Mouse (Mus musculus) myocyte (in vitro differentiated cells): ENCODE measurements around the gene Gpm6b. TPM values are rescaled to one million over a fixed set of nuclear protein-coding genes. Genes with fewer than 3 reads are reported as not detected.

Source experiments
- H3K27me3 ChIP-seq: one replicate; pipeline ENCODE4 v1.6.1; 2011; ENCODE audit not compliant: control insufficient read depth, insufficient read depth, insufficient read length
- H3K36me3 ChIP-seq: one replicate; pipeline ENCODE4 v1.6.1; 2011; ENCODE audit not compliant: control insufficient read depth, insufficient read depth
- H3K4me2 ChIP-seq: one replicate; pipeline ENCODE4 v1.6.1; 2011; ENCODE audit warnings: low read depth, control low read depth
- H3K4me3 ChIP-seq: one replicate; pipeline ENCODE4 v1.5.1; 2011; ENCODE audit warnings: mild to moderate bottlenecking, control low read depth, moderate library complexity
- H3K79me2 ChIP-seq: one replicate; pipeline ENCODE4 v1.6.1; 2011; ENCODE audit not compliant: control insufficient read depth, insufficient read depth
- H3ac ChIP-seq: one replicate; pipeline ENCODE4 v1.6.1; 2011; ENCODE audit not compliant: control insufficient read depth, insufficient read length
- CEBPB ChIP-seq: IDR thresholded peaks from 2 replicates; pipeline ENCODE4 v1.6.1; 2011; ENCODE audit warnings: mild to moderate bottlenecking, moderate library complexity; ENCODE audit not compliant: poor library complexity, insufficient read depth, severe bottlenecking
- E2F4 ChIP-seq: IDR thresholded peaks from one replicate; pipeline ENCODE4 v1.6.1; 2011; ENCODE audit warnings: mild to moderate bottlenecking, control low read depth, moderate library complexity; ENCODE audit not compliant: insufficient read depth
- MAX ChIP-seq: IDR thresholded peaks from one replicate; pipeline ENCODE4 v1.6.1; 2011; ENCODE audit warnings: low read depth, mild to moderate bottlenecking, control low read depth
- MYOD1 ChIP-seq, 3 experiments: IDR thresholded peaks; one replicate each; pipeline ENCODE4 v1.6.1; 2011; ENCODE audit warnings: control low read depth in 2 of 3, low read depth in 2 of 3, mild to moderate bottlenecking in 2 of 3, moderate library complexity in 1 of 3; ENCODE audit not compliant: insufficient read length in 2 of 3, control insufficient read depth in 1 of 3
- MYOG ChIP-seq, 3 experiments: IDR thresholded peaks; one replicate each; pipeline ENCODE4 v1.6.1; 2011; ENCODE audit warnings: control low read depth in 2 of 3, low read depth in 2 of 3, mild to moderate bottlenecking in 2 of 3; ENCODE audit not compliant: insufficient read length in 2 of 3, control insufficient read depth in 1 of 3, insufficient read depth in 1 of 3
- POLR2A ChIP-seq: IDR thresholded peaks from one replicate; pipeline ENCODE4 v1.6.1; 2011; ENCODE audit warnings: low read depth, mild to moderate bottlenecking, control low read depth, moderate library complexity; ENCODE audit not compliant: insufficient read length
- POLR2AphosphoS2 ChIP-seq: IDR thresholded peaks from one replicate; pipeline ENCODE4 v1.6.1; 2011; ENCODE audit warnings: low read depth, control low read depth; ENCODE audit not compliant: insufficient read length
- REST ChIP-seq: IDR thresholded peaks from one replicate; pipeline ENCODE4 v1.6.1; 2011; ENCODE audit warnings: mild to moderate bottlenecking, control low read depth, moderate library complexity; ENCODE audit not compliant: insufficient read depth, insufficient read length
- SRF ChIP-seq: IDR thresholded peaks from one replicate; pipeline ENCODE4 v1.6.1; 2011; ENCODE audit warnings: low read depth; ENCODE audit not compliant: control insufficient read depth, insufficient read length
- TCF12 ChIP-seq: IDR thresholded peaks from one replicate; pipeline ENCODE4 v1.6.1; 2011; ENCODE audit warnings: mild to moderate bottlenecking, control low read depth; ENCODE audit not compliant: poor library complexity, insufficient read depth, severe bottlenecking
- TCF3 ChIP-seq: IDR thresholded peaks from one replicate; pipeline ENCODE4 v1.6.1; 2011; ENCODE audit warnings: low read depth, control low read depth; ENCODE audit not compliant: insufficient read length
- USF1 ChIP-seq: IDR thresholded peaks from one replicate; pipeline ENCODE4 v1.6.1; 2011; ENCODE audit warnings: low read depth, mild to moderate bottlenecking, control low read depth, moderate library complexity
- polyA plus RNA-seq: library from polyadenylated mRNA; unstranded; fragments of >200 nt; fragmentation: generic; extraction: Trizol; gene quantifications from one replicate; pipeline ENCODE4 v1.2.1, GENCODE M21; 2012; ENCODE audit warnings: missing spikeins

The Gpm6b gene
- polyA plus RNA-seq, 1 experiment, result 3.7 TPM

- Histone ChIP-seq H3K4me3 (no peak overlapping the region), H3K79me2 (no peaks in the 10 kb centered on the region)
- TF ChIP-seq CEBPB, result no peak
These were observed 126.9 kb downstream of the Gpm6b start for GRCm38 (mm10) chrX:166365458-166366213.

GRCm38 (mm10) chrX:166376681-166377328 is 138.1 kb downstream of the Gpm6b start:
- no peak overlapping the region for H3K4me3 ChIP-seq
- no peak overlapping the region for H3ac ChIP-seq
- TF ChIP-seq USF1 (no peak), REST (no peak), POLR2A (no peak), MAX (no peak), TCF12 (no peak), SRF (no peak), POLR2AphosphoS2 (no peak), CEBPB (no peak), MYOG (IDR thresholded peaks at IDR 0.05; ENCODE audit: control insufficient read depth in 1 of 3, insufficient read depth in 1 of 3, insufficient read length in 2 of 3, low read depth in 2 of 3) (no peak), TCF3 (no peak), E2F4 (no peak), MYOD1 (IDR thresholded peaks at IDR 0.05; ENCODE audit: control insufficient read depth in 1 of 3, insufficient read length in 2 of 3, low read depth in 2 of 3) (no peak)
- no peaks in the 10 kb centered on the region for H3K27me3 ChIP-seq
- H3K4me2 ChIP-seq, result no peak overlapping the region
- H3K79me2 ChIP-seq, result no peaks in the 10 kb centered on the region
- H3K36me3 ChIP-seq, result no peaks in the 10 kb centered on the region

More at GRCm38 (mm10) chrX:166365458-166366213, 126.9 kb downstream of the Gpm6b start:
- Histone ChIP-seq H3ac (no peak overlapping the region), H3K4me2 (no peak overlapping the region), H3K27me3 (no peaks in the 10 kb centered on the region), H3K36me3 (no peaks in the 10 kb centered on the region)

- no peaks in the 10 kb centered on the region for H3K36me3 ChIP-seq
- H3K79me2 ChIP-seq, result no peaks in the 10 kb centered on the region
- no peaks in the 10 kb centered on the region for H3K27me3 ChIP-seq
- TF ChIP-seq POLR2AphosphoS2 (no peak), TCF3 (no peak), REST (no peak), MAX (no peak), CEBPB (no peak)
- no peak overlapping the region for H3K4me2 ChIP-seq
- H3K4me3 ChIP-seq, result no peak overlapping the region
- no peak overlapping the region for H3ac ChIP-seq
These were observed 139.9 kb downstream of the Gpm6b start for GRCm38 (mm10) chrX:166378652-166379051.

GRCm38 (mm10) chrX:166383606-166384005 is 144.9 kb downstream of the Gpm6b start:
- no peaks in the 10 kb centered on the region for H3K36me3 ChIP-seq
- no peak overlapping the region for H3ac ChIP-seq
- no peak for TF ChIP-seq SRF
- no peak for TF ChIP-seq REST
- no peak for TF ChIP-seq E2F4
- no peak for TF ChIP-seq POLR2AphosphoS2
- no peak for TF ChIP-seq CEBPB
- no peak for TF ChIP-seq TCF3
- no peak for TF ChIP-seq MYOD1 (IDR thresholded peaks at IDR 0.05; ENCODE audit: control insufficient read depth in 1 of 3, insufficient read length in 2 of 3, low read depth in 2 of 3)
- no peak for TF ChIP-seq MYOG (IDR thresholded peaks at IDR 0.05; ENCODE audit: control insufficient read depth in 1 of 3, insufficient read depth in 1 of 3, insufficient read length in 2 of 3, low read depth in 2 of 3)
- no peak for TF ChIP-seq USF1
- no peak for TF ChIP-seq POLR2A
- no peak overlapping the region for H3K4me2 ChIP-seq
- H3K79me2 ChIP-seq, result no peaks in the 10 kb centered on the region
- no peak overlapping the region for H3K4me3 ChIP-seq
- no peaks in the 10 kb centered on the region for H3K27me3 ChIP-seq

- Histone ChIP-seq H3K36me3 (no peaks in the 10 kb centered on the region), H3K79me2 (no peaks in the 10 kb centered on the region), H3K27me3 (no peaks in the 10 kb centered on the region), H3ac (no peak overlapping the region), H3K4me2 (no peak overlapping the region), H3K4me3 (no peak overlapping the region)
- no peak for TF ChIP-seq POLR2AphosphoS2
- no peak for TF ChIP-seq E2F4
- TF ChIP-seq POLR2A, result no peak
- TF ChIP-seq MYOD1 (IDR thresholded peaks at IDR 0.05; ENCODE audit: control insufficient read depth in 1 of 3, insufficient read length in 2 of 3, low read depth in 2 of 3), result no peak
- no peak for TF ChIP-seq TCF3
- TF ChIP-seq MAX, result no peak
- no peak for TF ChIP-seq SRF
- TF ChIP-seq MYOG (IDR thresholded peaks at IDR 0.05; ENCODE audit: control insufficient read depth in 1 of 3, insufficient read depth in 1 of 3, insufficient read length in 2 of 3, low read depth in 2 of 3), result no peak
- TF ChIP-seq USF1, result no peak
- TF ChIP-seq CEBPB, result no peak
These were observed 146.2 kb downstream of the Gpm6b start for GRCm38 (mm10) chrX:166384935-166385334.
